Mouse (Mus musculus) intestine, embryonic 16.5 days (tissue): ENCODE results near the gene Pgs1. TPM values are rescaled to one million over a fixed set of nuclear protein-coding genes. Genes with fewer than 3 reads are reported as not detected.

Experiments used
- ATAC-seq: fragments of 200-750 bp; cut with Nextera tagmentation; 2 replicates; pipeline ENCODE4 v1.8.0; 2017; ENCODE audit warnings: moderate TSS enrichment, moderate library complexity
- H3K27ac ChIP-seq: fragments of 300-500 bp; sonication (generic); 2 replicates; pipeline ENCODE4 v1.5.1; 2014; ENCODE audit warnings: mild to moderate bottlenecking, low read length
- H3K27me3 ChIP-seq: fragments of 300-500 bp; sonication (generic); replicated peaks from 2 replicates; pipeline ENCODE4 v1.6.1; 2014; ENCODE audit warnings: low read length, control low read depth, mixed read lengths; ENCODE audit not compliant: control insufficient read depth, insufficient read depth
- H3K36me3 ChIP-seq: fragments of 300-500 bp; sonication (generic); 2 replicates; pipeline ENCODE4 v1.6.1; 2014; ENCODE audit warnings: low read length, control low read depth; ENCODE audit not compliant: control insufficient read depth, insufficient read depth
- H3K4me1 ChIP-seq: fragments of 300-500 bp; sonication (generic); 2 replicates; pipeline ENCODE4 v1.6.1; 2014; ENCODE audit warnings: low read length, control low read depth, mixed read lengths; ENCODE audit not compliant: control insufficient read depth, insufficient read depth
- H3K4me2 ChIP-seq: fragments of 300-500 bp; sonication (generic); 2 replicates; pipeline ENCODE4 v1.6.1; 2014; ENCODE audit warnings: low read depth, low read length, control low read depth
- H3K4me3 ChIP-seq: fragments of 300-500 bp; sonication (generic); 2 replicates; pipeline ENCODE4 v1.5.1; 2014; ENCODE audit warnings: mild to moderate bottlenecking, low read length
- H3K9ac ChIP-seq: fragments of 300-500 bp; sonication (generic); 2 replicates; pipeline ENCODE4 v1.6.1; 2014; ENCODE audit warnings: low read depth, low read length
- H3K9me3 ChIP-seq: fragments of 300-500 bp; sonication (generic); 2 replicates; pipeline ENCODE4 v1.6.1; 2016; ENCODE audit warnings: low read length, control low read depth; ENCODE audit not compliant: control insufficient read depth
- WGBS: fragments of 180-500 bp; shearing (Covaris S2); extraction: QIAGEN DNeasy Blood & Tissue Kit; methylation state at CpG from one replicate; pipeline ENCODE4 v1.1.7; 2014; 5-methylcytosine and 5-hydroxymethylcytosine counted together
- microRNA-seq: library from miRNA; unstranded; fragments of <30 nt; microRNA quantifications from one replicate; pipeline ENCODE4, GENCODE M21; 2016
- polyA plus RNA-seq: library from polyadenylated mRNA; unstranded; fragments of >200 nt; fragmentation: Nextera tagmentation; extraction: Ambion mirVana; gene quantifications from 2 replicates; pipeline ENCODE4 v1.2.1, GENCODE M21; 2015

Gene Pgs1
- polyA plus RNA-seq, 1 experiment from 2014 or later, result 35.7 TPM

GRCm38 (mm10) chr11:118068812-118069332 lies 82.8 kb downstream of the Pgs1 start:
- WGBS, result 56% methylated on average over 16 of the region's 16 CpGs
- Histone ChIP-seq H3K4me3 (no peak overlapping the region), H3K9ac (no peak overlapping the region), H3K4me2 (no peak overlapping the region), H3K36me3 (no peaks in the 10 kb centered on the region), H3K4me1 (peaks cover 27% of the 10 kb centered on the region), H3K27ac (no peak overlapping the region), H3K9me3 (no peaks in the 10 kb centered on the region), H3K27me3 (no peaks in the 10 kb centered on the region)
- no peak for ATAC-seq

GRCm38 (mm10) chr11:118071227-118071912 lies 85.3 kb downstream of the Pgs1 start:
- no peak for ATAC-seq
- H3K4me3 ChIP-seq, result no peak overlapping the region
- H3K27ac ChIP-seq, result no peak overlapping the region
- H3K4me1 ChIP-seq, result peaks cover 37% of the 10 kb centered on the region
- H3K36me3 ChIP-seq, result no peaks in the 10 kb centered on the region
- H3K27me3 ChIP-seq, result no peaks in the 10 kb centered on the region
- no peak overlapping the region for H3K4me2 ChIP-seq
- H3K9me3 ChIP-seq, result no peaks in the 10 kb centered on the region
- H3K9ac ChIP-seq, result no peak overlapping the region; the same call in 1 of the 2 replicates
- WGBS, result 41% methylated on average over 11 of the region's 11 CpGs

Small RNA genes lying within 50 kb of the gene (microRNA-seq; reads per million reads assigned to microRNA genes)
- not detected for gene Mir6933

Other genes with a start within 250 kb of the Pgs1 start
- 14.5 and 17.4 TPM in 2 replicates for gene Tmc8, start 204.2 kb upstream of the Pgs1 start, polyA plus RNA-seq
- 37.5 and 39.8 TPM in 2 replicates for gene Tmc6, start 204.1 kb upstream of the Pgs1 start, polyA plus RNA-seq
- 0.81 and 1.6 TPM in 2 replicates for gene 6030468B19Rik, start 188.6 kb upstream of the Pgs1 start, polyA plus RNA-seq
- 0.20 and 0.29 TPM in 2 replicates for gene Gm20708, start 176.6 kb upstream of the Pgs1 start, polyA plus RNA-seq
- 170 and 173 TPM in 2 replicates for gene Syngr2, start 176.6 kb upstream of the Pgs1 start, polyA plus RNA-seq
- 9.6 and 10.7 TPM in 2 replicates for gene Afmid, start 160.4 kb upstream of the Pgs1 start, polyA plus RNA-seq
- 119 and 147 TPM in 2 replicates for gene Tk1, start 160.2 kb upstream of the Pgs1 start, polyA plus RNA-seq
- 259 and 306 TPM in 2 replicates for gene Birc5, start 137.0 kb upstream of the Pgs1 start, polyA plus RNA-seq
- 0.07 TPM in 1 of 2 replicates, not detected in the other for gene Tmem235, start 125.5 kb upstream of the Pgs1 start, polyA plus RNA-seq
- gene Tha1, start 112.8 kb upstream of the Pgs1 start, polyA plus RNA-seq, result 12.2 and 13.7 TPM in 2 replicates
- 18.9 and 21.2 TPM in 2 replicates for gene Socs3, start 16.2 kb upstream of the Pgs1 start, polyA plus RNA-seq
- 0.09 and 0.13 TPM in 2 replicates for gene Dnah17, start 144.3 kb downstream of the Pgs1 start, polyA plus RNA-seq